Mouse (Mus musculus): ENCODE data around the gene Gm29776. TPM values are rescaled to one million over a fixed set of nuclear protein-coding genes. Genes with fewer than 3 reads are reported as not detected.

The Gm29776 gene
- polyA plus RNA-seq (2017; shearing (Covaris generic)): not detected

- ATAC-seq: no peak
Measured at GRCm38 (mm10) chr14:54698733-54699132, at the start of gene Gm29776. TSS of gene Gm29776 (minus strand) at chr14:54698833.

DNA sequence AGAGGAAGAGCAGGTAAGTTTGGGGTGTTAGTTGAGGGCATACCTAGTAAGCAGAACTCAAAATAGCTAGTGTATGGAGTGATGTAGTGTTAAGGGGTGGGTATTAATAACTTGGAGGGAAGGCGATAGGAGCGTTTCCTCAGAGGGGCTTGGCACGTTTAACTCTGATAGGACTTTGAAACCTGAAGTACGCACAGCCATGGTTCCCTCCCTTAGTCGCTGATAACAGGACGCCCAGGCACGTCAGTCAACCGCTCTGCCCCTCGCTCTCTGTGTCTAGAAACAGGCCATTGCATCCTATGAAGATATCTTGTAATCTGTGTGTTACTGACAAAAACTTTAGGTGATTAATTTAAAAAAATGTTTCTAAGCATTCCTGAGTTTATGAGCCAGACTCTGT is 47.4 kb upstream of the Gm29776 start:
- no peak for ATAC-seq

DNA sequence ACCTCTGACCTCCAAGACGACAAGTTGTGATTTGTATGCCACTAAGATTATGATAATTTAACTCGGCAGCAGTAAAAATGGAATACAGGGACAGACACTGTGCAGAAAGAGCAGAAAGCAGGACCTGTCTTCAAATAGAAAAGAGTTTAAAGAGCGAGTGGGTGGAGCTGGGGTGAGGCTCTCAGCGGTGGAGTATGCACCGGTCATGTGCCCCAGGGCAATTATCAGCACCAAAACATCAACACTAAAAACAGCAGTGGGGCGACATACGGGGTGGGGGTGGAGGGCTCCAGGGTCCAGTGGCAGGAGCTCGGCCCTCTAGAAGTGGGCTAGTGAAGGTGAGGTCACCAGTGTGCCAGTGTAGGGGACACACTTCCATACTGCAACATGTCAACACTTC is 45.8 kb upstream of the Gm29776 start:
- no peak for ATAC-seq

DNA sequence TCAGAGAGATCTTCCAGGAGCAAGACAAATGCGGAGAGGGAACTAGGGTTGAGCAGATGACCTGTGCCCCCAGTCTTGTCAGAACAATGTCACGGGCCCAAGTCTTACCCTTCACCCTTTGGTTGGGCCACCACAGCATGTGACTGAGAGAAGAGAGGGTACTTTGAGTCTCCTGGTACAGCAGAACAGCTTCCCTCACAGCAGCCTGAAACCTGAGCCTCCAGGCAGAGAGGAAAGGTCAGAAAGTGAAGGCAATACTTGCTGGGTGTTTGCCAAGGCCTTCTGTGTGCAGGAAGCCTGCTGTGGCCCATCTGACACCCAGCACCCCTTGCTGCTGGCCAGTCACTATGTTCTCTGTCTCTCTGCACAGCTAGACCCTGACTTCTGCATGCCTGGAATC is 43.7 kb upstream of the Gm29776 start:
- no peak for ATAC-seq

GRCm38 (mm10) chr14:54741721-54742120 is 43.1 kb upstream of the Gm29776 start:
- no peak for ATAC-seq

- ATAC-seq: no peak
Measured at GRCm38 (mm10) chr14:54737634-54738033, 39.0 kb upstream of the Gm29776 start.

DNA sequence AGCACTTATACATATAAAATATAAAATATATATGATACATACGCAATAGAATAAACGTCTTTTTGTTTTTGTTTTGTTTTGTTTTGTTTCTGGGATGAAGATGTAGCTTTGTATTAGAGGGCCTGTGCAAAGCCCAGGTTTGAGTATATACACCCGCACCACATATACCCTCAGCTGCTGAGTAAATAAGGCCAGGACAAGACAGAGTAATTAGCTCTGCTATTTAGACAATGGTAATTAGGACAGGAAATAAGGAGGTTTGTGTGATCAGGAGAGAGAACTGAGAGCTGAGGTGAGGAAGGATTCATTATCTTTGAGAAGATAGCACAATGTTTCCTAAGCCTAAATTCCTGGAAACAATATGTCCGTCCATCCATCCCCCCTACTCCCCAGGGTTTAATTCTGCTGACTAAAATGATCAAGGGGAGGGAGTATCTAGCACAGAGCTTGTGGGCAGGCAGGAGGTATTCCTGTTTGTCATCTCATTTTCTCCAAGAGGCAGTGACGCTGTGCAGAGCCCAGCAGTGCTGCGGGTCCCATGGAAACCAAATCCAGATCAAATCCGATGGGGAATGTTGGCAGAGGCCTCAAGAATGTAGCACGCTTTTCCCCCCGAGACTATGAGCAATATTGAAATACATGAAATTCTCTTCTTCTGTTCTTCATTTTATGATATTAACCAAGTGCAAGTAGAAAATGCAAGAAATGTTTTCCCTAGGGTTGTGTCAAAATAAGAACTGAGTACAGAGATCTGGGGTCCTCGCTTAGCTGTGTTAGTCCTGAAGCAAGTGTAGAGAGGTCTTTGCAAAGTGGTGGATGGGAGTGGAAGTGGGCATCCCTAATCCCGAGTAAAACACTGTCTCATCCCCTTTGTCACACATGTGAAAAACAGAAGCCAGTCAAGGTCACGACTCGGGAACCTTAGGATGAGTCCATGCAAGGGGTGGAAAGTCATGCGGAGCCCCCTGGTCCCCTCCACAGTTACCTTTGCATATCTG is 38.2 kb upstream of the Gm29776 start:
- no peak for ATAC-seq

DNA sequence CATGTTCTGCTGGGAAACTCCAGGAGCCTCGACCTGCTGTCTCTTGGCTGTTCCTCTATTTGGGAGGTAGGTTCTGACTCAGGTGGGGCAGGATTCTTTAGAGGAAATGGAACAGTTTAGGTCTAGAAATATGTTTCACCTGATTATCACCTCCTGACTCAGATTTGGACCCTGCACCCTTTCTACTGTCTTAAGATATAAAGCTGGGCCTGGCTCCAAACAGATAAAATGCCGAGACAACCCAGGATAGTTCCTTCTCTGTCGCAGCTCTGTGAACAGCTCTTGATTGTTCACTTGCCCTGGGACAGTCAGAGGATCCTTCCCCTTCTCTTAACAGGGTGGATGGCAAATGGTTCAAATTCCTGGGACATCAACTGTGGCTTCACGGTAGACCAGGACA is 36.6 kb upstream of the Gm29776 start:
- ATAC-seq: no peak

GRCm38 (mm10) chr14:54734004-54734403 is 35.4 kb upstream of the Gm29776 start:
- no peak for ATAC-seq

DNA sequence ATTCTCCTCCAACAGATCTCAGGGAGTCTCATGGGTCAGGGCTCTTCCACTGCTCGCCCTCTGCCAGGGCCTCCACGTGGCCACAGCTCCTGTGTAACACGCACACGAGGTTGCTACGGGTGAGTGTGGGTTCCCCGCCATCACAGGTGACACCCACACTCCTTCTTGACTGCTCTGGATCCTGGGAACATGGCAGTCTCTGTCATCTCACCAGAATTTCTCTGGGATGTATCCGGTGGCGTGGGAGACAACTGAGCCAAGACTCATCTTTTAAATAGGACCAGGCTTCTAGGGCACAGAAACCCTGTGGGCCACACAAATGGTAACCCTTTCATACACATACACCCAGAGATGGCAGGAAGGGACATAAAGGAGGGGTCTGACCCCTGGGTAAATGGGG is 33.6 kb upstream of the Gm29776 start:
- ATAC-seq: no peak

GRCm38 (mm10) chr14:54730305-54730704 is 31.7 kb upstream of the Gm29776 start:
- ATAC-seq: no peak

DNA sequence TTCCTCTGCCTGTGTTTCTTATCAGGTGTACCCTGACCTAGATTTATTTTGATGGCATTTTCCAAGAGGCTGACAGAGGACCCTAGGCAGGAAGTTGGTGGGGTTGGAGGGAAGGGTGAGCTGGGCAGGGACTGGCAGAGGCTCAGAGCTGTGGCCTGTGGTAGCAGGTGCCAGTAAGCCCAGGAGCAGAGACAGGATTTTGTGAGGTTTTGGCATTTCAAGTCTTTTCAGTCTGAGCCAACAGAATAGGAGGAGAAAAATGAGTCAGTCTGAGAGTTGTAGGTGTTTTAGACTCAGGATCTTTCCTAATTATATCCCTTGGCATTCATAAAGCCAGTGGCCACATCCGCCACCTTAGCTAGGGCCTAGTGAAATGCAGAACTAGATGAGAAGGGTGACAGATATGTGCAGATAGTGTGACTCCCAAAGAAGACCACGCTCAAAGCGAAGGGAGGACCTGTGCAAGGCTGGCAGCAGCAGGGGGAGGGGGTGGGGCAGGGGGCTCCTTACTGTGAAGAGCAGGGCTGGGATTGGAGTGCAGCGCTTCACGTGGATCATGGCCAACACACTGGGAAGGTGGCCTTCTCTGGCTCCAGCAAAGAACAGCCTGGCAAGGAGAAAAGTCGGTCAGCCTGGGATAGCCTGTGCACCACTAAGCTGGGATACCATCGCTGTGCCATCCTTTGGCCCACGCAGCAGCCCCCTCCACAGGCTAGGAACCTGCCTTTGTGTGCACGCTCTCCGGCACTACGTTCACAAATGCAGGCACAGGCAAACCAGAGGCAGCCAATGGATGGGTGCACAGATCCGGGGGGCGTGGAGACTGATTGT is 30.4 kb upstream of the Gm29776 start:
- no peak for ATAC-seq

GRCm38 (mm10) chr14:54727565-54727964 is 28.9 kb upstream of the Gm29776 start:
- no peak for ATAC-seq

- no peak for ATAC-seq
Measured at GRCm38 (mm10) chr14:54724049-54724448, 25.4 kb upstream of the Gm29776 start.

DNA sequence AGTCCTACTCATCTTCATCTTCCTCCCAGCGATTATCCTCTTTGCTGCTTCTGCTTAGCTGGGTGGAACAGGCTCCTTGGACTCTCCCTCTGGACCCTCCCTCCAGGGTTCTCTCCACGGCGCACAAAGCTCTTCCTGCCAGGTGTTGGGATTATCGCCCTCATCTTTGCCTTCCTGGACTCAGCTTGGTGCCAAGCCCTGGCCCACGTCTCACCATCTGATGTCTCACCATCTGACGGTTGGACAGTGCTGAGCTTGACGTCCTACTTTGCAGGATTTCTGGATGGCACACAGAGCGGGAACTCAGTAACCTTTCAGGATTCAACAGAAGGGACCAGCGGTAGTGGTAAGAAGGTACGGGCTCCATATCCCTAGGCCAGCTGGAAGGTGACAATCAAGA is 23.1 kb upstream of the Gm29776 start:
- no peak for ATAC-seq

- no peak for ATAC-seq
Measured at GRCm38 (mm10) chr14:54720654-54721350, 22.2 kb upstream of the Gm29776 start.

- no peak for ATAC-seq
Measured at GRCm38 (mm10) chr14:54720041-54720440, 21.4 kb upstream of the Gm29776 start.

DNA sequence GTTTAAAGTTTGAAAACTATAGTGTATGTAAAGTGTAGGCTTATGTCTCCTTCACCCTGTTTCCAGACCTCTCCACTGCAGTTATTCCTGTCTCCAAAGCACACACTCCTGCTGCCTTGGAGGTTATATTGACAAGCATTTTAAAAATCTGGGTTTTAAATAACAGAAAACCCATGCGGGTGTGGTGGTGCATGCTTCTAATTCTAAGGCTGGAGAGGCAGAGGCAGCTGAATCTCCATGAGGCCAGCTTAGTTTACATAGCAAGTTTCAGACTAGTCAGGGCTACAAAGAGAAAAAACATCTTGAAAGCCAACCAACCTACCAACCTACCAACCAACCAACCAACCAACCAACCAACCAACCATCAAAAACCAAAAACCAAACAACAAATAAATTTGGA is 16.8 kb upstream of the Gm29776 start:
- ATAC-seq: no peak

GRCm38 (mm10) chr14:54714617-54715081 is 16.0 kb upstream of the Gm29776 start:
- ATAC-seq: peak; percentile 46

GRCm38 (mm10) chr14:54714121-54714520 is 15.5 kb upstream of the Gm29776 start:
- peak; percentile 57 for ATAC-seq

DNA sequence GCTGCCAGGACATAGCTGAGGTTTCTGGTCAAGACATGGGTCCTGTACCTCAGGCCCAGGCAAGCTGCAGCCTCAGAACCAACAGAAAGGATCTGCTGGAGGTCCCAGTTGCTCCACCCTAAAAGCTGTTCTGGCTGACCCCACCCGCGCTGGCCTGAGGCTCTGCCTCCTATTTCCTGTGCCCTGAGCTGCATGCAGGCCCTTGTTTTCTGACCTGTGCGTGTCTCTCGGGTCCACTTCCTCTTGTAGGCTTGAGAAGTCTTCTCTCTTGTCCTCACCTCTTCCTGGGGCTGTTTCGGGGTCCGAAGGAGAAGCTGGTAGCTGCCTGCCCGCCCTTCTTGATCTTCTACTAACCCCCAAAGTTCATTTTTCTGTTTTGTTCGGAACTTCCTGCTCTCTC is 14.2 kb upstream of the Gm29776 start:
- ATAC-seq: no peak

GRCm38 (mm10) chr14:54712074-54712473 is 13.4 kb upstream of the Gm29776 start, which contains the start of gene Cebpe:
TSS of gene Cebpe (minus strand) at chr14:54712174.
- no peak for ATAC-seq

GRCm38 (mm10) chr14:54709054-54709453 is 10.4 kb upstream of the Gm29776 start:
- no peak for ATAC-seq
